Mouse (Mus musculus) megakaryocyte, embryonic 14.5 days (primary cell): ENCODE data around the gene Olfr49.

Experiments
- FLI1 ChIP-seq: IDR thresholded peaks from 2 replicates; pipeline ENCODE4 v1.6.1; 2012; ENCODE audit warnings: low read length, inconsistent platforms, mixed read lengths
- GATA1 ChIP-seq: IDR thresholded peaks from 3 replicates; pipeline ENCODE4 v1.6.1; 2012; ENCODE audit warnings: mixed read lengths, low read length, inconsistent platforms, borderline replicate concordance

DNA sequence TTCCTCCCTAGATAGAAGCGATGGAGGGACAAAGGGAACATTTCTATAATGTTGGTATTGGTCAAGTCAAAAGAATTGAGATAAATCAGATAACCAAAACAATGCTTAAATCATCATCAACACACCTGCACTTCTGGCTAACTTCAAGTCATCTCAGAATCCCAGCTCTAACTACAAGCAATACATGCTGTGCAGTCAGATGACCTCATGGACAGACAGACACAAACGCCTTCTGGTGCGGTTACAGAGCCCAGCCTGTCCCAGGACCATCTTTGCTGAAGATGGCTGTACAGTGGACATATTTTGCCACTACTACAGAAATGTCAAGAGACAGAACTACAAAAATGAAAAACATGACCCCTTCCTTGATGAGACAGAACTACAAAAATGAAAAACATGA, 14.3 kb downstream of the Olfr49 start:
- TF ChIP-seq GATA1, result no peak
- TF ChIP-seq FLI1, result no peak
